In the genomic region with DNA sequence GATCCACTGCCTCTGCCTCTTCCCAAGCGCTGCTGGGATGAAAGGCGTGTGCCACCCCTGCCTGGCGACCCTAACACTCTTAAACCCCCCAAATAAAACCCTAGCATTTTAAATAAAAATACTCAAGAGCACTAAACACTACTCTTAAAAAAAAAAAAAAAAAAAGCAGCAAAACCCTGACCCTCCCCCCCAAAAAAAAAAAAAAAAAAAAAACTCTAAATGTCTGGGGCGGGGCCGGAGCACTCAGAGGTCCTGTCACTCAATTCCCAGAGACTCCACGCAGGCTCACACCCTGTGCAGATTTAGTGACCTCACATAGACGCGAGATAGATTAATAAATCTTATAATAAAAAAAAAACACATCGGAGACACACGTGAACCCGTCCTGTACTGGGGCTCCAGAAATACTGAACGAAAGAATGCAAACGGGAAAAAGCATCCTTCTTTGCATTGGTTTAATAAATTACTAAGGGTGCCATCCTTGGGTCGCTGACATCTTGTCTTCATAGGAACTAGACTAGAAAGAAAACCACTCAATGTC, we compare ENCODE assay signal across 8 mouse cellular contexts.
DNase-seq lines count a peak whose midpoint lies in the region; ATAC-seq and TF ChIP-seq lines count a peak whose summit lies in the region.

No protein-coding gene starts in this region.

- peak overlapping the region; percentile 91 for H3K4me2 ChIP-seq in intestine, postnatal 0 days (replicated peaks; ENCODE audit: low read depth)

- TF ChIP-seq POLR2A in thymus, adult 2 months (IDR thresholded peaks at IDR 0.05; ENCODE audit: control insufficient read depth, extremely low read depth, insufficient read depth, low read length, poor library complexity) = no peak

- H3K36me3 ChIP-seq in thymus, adult 2 months (ENCODE audit: control insufficient read depth, insufficient read depth, low read length) = no peaks in the 10 kb centered on the region
- no peaks in the 10 kb centered on the region for H3K36me3 ChIP-seq in intestine, postnatal 0 days (ENCODE audit: control insufficient read depth, insufficient read depth)
- no peaks in the 10 kb centered on the region for H3K36me3 ChIP-seq in splenic B cell, adult 2 months (ENCODE audit: control insufficient read depth, insufficient read depth, low read length, poor library complexity, severe bottlenecking)

- ATAC-seq in intestine, postnatal 0 days = no peak

- DNase-seq in embryo, embryonic 9.5 days (ENCODE audit: extremely low spot score) = peak; percentile 2
- no peak for DNase-seq in embryo, embryonic 11 days
- no peak for DNase-seq in thymus, adult 2 months
- no peak for DNase-seq in thymus, postnatal 0 days (ENCODE audit: low spot score)
- DNase-seq in splenic B cell, adult 2 months (ENCODE audit: low read depth, low spot score) = peak; percentile 3
- no peak for DNase-seq in spleen, adult 12 weeks (ENCODE audit: low spot score)
- DNase-seq in spleen, adult 18-20 months = no peak

- peak overlapping the region; percentile 51; the same call in 1 of the 2 replicates for H3K4me3 ChIP-seq in thymus, adult 2 months (ENCODE audit: control insufficient read depth, insufficient read depth, low read length)
- peak overlapping the region; percentile 85 for H3K4me3 ChIP-seq in intestine, postnatal 0 days (ENCODE audit: low read depth, low read length)

- no peak overlapping the region for H3K27ac ChIP-seq in thymus, adult 2 months (ENCODE audit: control insufficient read depth, insufficient read depth, low read length)
- H3K27ac ChIP-seq in intestine, postnatal 0 days (ENCODE audit: low read depth, low read length) = 0 out of 2 replicates have a peak overlapping the region, but pooled peaks have one; percentile 50

- H3K4me1 ChIP-seq in thymus, adult 2 months (replicated peaks; ENCODE audit: control insufficient read depth, insufficient read depth, low read length) = no peaks in the 10 kb centered on the region
- H3K4me1 ChIP-seq in intestine, postnatal 0 days (replicated peaks; ENCODE audit: control insufficient read depth, insufficient read depth, low read length) = no peaks in the 10 kb centered on the region

- no peaks in the 10 kb centered on the region for H3K27me3 ChIP-seq in thymus, adult 2 months (ENCODE audit: control insufficient read depth, insufficient read depth, low read length)
- no peaks in the 10 kb centered on the region for H3K27me3 ChIP-seq in intestine, postnatal 0 days (replicated peaks; ENCODE audit: control insufficient read depth, insufficient read depth, low read length)
- H3K27me3 ChIP-seq in splenic B cell, adult 2 months (ENCODE audit: control insufficient read depth, insufficient read depth, low read length, poor library complexity, severe bottlenecking) = no peaks in the 10 kb centered on the region

- H3K9me3 ChIP-seq in intestine, postnatal 0 days (ENCODE audit: control insufficient read depth) = no peaks in the 10 kb centered on the region

- TF ChIP-seq CTCF in thymus, adult 2 months (IDR thresholded peaks at IDR 0.05; ENCODE audit: borderline replicate concordance, control insufficient read depth, extremely low read depth, insufficient read depth, low read length, poor library complexity) = no peak
- TF ChIP-seq CTCF in intestine, postnatal 0 days (IDR thresholded peaks at IDR 0.05; ENCODE audit: low read depth) = no peak

- peak overlapping the region; percentile 53; the same call in 1 of the 2 replicates for H3K9ac ChIP-seq in intestine, postnatal 0 days (ENCODE audit: low read depth, low read length)

- 71% methylated on average over 14 of the region's 14 CpGs for WGBS in thymus, adult 2 months
- WGBS in intestine, postnatal 0 days = 36% methylated on average over 14 of the region's 14 CpGs

Comparison
In these comparisons a context has a peak if more than half of its experiments do, and no peak if none do; other contexts are left out.
1. DNase-seq: peak in embryo, embryonic 9.5 days (single experiment) and splenic B cell, adult 2 months (single experiment); none in embryo, embryonic 11 days (single experiment), thymus, adult 2 months (single experiment), thymus, postnatal 0 days (single experiment), spleen, adult 12 weeks (single experiment) and spleen, adult 18-20 months (0 of 2).